Mouse (Mus musculus): ENCODE data around the gene Mnat1. TPM values are rescaled to one million over a fixed set of nuclear protein-coding genes. Genes with fewer than 3 reads are reported as not detected.

The Mnat1 gene
- polyA plus RNA-seq, 1 experiment from 2014 or later = 53.0 TPM

DNA sequence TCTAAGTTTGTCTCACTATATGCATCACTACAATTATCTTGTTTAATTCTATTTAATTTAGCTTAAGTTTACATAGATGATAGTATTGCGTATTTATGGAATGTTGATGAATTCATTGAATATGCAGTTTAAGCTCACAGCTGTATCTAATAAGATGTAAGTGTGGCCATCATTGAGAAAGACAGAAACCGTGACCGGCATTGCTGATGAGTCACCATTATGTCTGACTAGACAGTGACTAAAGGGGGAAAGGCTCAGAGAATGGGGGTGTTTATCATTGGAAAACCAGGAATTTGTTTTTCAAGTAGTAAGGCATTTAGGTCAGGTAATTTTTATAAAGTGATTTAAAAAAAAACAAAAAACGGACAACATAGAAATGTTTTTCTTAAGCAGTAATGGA, 184.2 kb downstream of the Mnat1 start:
- Histone ChIP-seq H3K9me3 (replicated peaks; ENCODE audit: control insufficient read depth, low read length) (no peaks in the 10 kb centered on the region), H3K36me3 (replicated peaks; ENCODE audit: control insufficient read depth, insufficient read depth, low read depth, low read length) (no peaks in the 10 kb centered on the region; the same call in 1 of the 2 replicates), H3K27me3 (ENCODE audit: control insufficient read depth, insufficient read depth, low read length) (no peaks in the 10 kb centered on the region), H3K27ac (replicated peaks; ENCODE audit: low read depth, low read length) (no peak overlapping the region), H3K4me1 (ENCODE audit: control insufficient read depth, insufficient read depth, low read length) (no peaks in the 10 kb centered on the region), H3K9ac (replicated peaks; ENCODE audit: low read length) (no peak overlapping the region), H3K4me2 (ENCODE audit: low read depth, low read length) (no peak overlapping the region), H3K4me3 (ENCODE audit: low read depth, low read length) (no peak overlapping the region)
- no peak for ATAC-seq (replicated peaks; ENCODE audit: insufficient number of reproducible peaks, low FRiP score, low TSS enrichment, low read depth)
- DNase-seq (ENCODE audit: low spot score) = no peak
- WGBS = 86% methylated on average over 4 of the region's 4 CpGs

- no peak overlapping the region for H3K4me2 ChIP-seq (ENCODE audit: low read depth, low read length)
- ATAC-seq (replicated peaks; ENCODE audit: insufficient number of reproducible peaks, low FRiP score, low TSS enrichment, low read depth) = no peak
- H3K4me1 ChIP-seq (ENCODE audit: control insufficient read depth, insufficient read depth, low read length) = no peaks in the 10 kb centered on the region
- no peak overlapping the region for H3K9ac ChIP-seq (replicated peaks; ENCODE audit: low read length)
- no peaks in the 10 kb centered on the region for H3K9me3 ChIP-seq (replicated peaks; ENCODE audit: control insufficient read depth, low read length)
- H3K27ac ChIP-seq (replicated peaks; ENCODE audit: low read depth, low read length) = no peak overlapping the region
- no peaks in the 10 kb centered on the region for H3K27me3 ChIP-seq (ENCODE audit: control insufficient read depth, insufficient read depth, low read length)
- 74% methylated on average over 2 of the region's 2 CpGs for WGBS
- DNase-seq (ENCODE audit: low spot score) = no peak
- no peaks in the 10 kb centered on the region; the same call in 1 of the 2 replicates for H3K36me3 ChIP-seq (replicated peaks; ENCODE audit: control insufficient read depth, insufficient read depth, low read depth, low read length)
- H3K4me3 ChIP-seq (ENCODE audit: low read depth, low read length) = no peak overlapping the region
Measured at GRCm38 (mm10) chr12:73308711-73309110, 185.2 kb downstream of the Mnat1 start.

DNA sequence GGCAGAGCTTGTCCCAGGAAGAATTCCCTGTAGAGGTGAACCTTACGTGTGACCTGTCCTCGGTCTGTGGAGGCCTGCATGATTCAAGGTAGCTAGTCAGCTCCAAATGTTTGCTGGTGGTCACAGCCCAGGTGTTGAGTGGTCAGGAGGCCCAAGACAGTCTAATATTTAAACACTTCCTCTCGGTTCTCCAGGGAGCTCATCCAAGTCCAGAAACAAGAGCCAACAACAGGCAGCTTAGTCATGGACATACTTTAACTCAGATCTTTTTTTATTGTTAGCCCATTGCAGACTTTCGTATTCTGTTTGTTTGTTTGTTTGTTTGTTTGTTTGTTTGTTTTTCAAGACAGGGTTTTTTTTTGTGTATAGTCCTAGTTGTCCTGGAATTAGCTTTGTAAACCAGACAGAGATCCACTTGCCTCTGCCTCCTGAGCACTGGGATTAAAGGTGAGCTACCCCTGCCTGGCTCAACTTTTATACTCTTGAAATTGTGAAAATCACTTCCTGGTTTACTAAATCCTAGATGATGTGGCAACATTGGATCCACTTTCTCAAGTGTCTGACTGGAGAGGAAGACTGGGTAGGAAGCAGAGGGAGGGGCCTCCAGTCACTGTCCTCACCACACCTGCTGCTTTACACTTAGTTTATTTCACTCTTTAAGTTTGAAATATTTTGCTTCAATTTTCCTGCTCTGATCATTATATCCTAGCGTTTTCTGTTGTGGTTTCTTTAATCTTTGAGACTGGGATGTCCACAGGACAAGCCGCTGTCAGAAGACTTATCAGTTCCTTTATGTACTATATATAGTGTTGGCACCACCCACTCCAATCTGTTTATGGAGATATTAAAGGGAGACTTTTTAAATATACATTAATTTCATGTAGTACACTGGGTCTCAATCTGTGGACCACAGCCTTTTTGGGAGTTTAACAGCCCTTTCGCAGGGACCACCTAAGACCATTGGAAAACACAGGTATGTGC, 194.5 kb downstream of the Mnat1 start:
- WGBS = 89% methylated on average over 7 of the region's 7 CpGs
- Histone ChIP-seq H3K27ac (replicated peaks; ENCODE audit: low read depth, low read length) (no peak overlapping the region), H3K4me1 (ENCODE audit: control insufficient read depth, insufficient read depth, low read length) (no peaks in the 10 kb centered on the region), H3K9me3 (replicated peaks; ENCODE audit: control insufficient read depth, low read length) (no peaks in the 10 kb centered on the region), H3K4me2 (ENCODE audit: low read depth, low read length) (no peak overlapping the region), H3K36me3 (replicated peaks; ENCODE audit: control insufficient read depth, insufficient read depth, low read depth, low read length) (no peaks in the 10 kb centered on the region), H3K4me3 (ENCODE audit: low read depth, low read length) (no peak overlapping the region), H3K27me3 (ENCODE audit: control insufficient read depth, insufficient read depth, low read length) (no peaks in the 10 kb centered on the region), H3K9ac (replicated peaks; ENCODE audit: low read length) (no peak overlapping the region)
- DNase-seq (ENCODE audit: low spot score) = no peak
- no peak for ATAC-seq (replicated peaks; ENCODE audit: insufficient number of reproducible peaks, low FRiP score, low TSS enrichment, low read depth)

Other genes starting within 250 kb of the Mnat1 start
- gene Six6, start 183.8 kb upstream of the Mnat1 start, polyA plus RNA-seq (2014; fragmentation: Nextera tagmentation; extraction: Ambion mirVana) = 7.9 and 11.6 TPM in 2 replicates
- gene 4930447C04Rik, start 182.9 kb upstream of the Mnat1 start, polyA plus RNA-seq (2014; fragmentation: Nextera tagmentation; extraction: Ambion mirVana) = 5.0 and 6.3 TPM in 2 replicates
- gene Six1, start 69.8 kb upstream of the Mnat1 start, polyA plus RNA-seq (2014; fragmentation: Nextera tagmentation; extraction: Ambion mirVana) = 62.4 and 64.4 TPM in 2 replicates
- 16.9 and 18.1 TPM in 2 replicates for gene Six4, start 10.3 kb upstream of the Mnat1 start, polyA plus RNA-seq (2014; fragmentation: Nextera tagmentation; extraction: Ambion mirVana)
- gene Trmt5, start 163.0 kb downstream of the Mnat1 start, polyA plus RNA-seq (2014; fragmentation: Nextera tagmentation; extraction: Ambion mirVana) = 23.7 and 28.8 TPM in 2 replicates
- 11.0 and 12.8 TPM in 2 replicates for gene Slc38a6, start 163.1 kb downstream of the Mnat1 start, polyA plus RNA-seq (2014; fragmentation: Nextera tagmentation; extraction: Ambion mirVana)